Mouse (Mus musculus): ENCODE measurements around the gene Hist1h2ai. TPM values are rescaled to one million over a fixed set of nuclear protein-coding genes. Genes with fewer than 3 reads are reported as not detected.

Hist1h2ai gene
- polyA plus RNA-seq, 2 experiments from 2014 or later: 41.5 TPM; not detected in 1

DNA sequence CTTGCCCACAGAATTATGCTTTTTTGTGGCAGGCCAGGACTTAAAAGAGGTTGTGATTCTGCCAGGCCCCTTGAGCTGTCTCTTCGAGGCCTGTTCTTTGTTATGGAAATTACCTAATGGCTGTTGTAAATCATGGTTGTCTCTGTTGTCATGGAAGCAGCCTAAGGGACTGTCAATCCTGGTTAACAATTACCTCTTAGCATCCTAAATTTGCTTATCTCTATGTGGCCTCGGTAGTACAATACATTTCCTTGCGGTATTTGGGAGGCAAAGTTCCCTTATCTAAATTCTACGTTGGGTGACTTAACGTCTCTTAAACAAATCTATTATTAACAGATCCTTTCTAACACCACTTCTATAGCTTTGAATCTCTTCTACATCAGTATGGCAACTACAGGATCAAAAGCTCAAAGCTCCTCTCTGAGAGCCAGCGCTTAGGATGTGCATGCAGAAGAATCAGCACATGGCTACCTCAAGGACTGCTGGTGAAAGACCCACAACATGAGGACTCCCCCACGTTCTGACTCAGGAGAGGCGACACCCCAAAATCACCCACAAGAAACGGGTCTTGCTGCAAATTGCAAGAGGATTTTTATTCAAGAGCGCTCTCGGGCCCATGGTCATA, 11.8 kb downstream of the Hist1h2ai start:
- no peak for ATAC-seq

DNA sequence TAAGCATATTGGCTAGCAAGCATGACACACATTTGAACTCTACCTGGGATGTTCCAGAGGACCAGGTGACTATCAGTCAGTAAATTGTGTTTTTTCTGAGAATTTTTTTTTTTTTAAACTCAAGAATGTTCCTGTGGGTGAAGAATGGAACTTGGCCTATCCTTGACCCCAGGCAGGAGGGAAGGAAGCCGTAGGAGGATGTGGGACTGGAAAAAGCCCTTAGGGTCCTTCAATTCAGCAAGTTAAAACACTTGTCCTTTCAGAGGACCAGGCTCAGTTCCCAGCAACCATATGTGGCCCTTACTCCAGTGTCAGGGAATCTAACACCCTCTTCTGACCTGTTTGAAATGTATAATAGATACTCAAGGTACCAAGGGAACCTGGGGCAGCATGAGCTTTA, 13.3 kb downstream of the Hist1h2ai start:
- ATAC-seq: no peak

DNA sequence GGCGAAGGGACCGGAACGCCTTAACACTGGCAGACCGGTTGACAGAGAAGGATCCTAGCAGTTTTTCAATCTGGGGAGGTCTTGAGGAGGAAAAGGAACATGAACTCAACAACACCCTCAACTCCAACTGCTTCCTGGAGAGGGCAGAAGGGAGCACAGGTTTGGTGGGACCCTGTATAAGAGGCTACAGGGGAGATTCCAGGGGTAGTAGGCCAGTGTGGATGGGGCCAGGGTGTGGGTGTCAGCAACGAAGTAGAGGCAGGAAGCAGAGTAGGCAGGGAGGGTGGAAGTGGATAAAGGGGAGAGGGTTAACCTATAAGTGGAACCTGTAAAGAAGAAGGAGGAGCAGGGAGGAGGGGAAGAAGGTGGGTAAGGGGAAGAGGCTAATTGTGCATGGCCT, 17.2 kb downstream of the Hist1h2ai start:
- ATAC-seq: no peak

DNA sequence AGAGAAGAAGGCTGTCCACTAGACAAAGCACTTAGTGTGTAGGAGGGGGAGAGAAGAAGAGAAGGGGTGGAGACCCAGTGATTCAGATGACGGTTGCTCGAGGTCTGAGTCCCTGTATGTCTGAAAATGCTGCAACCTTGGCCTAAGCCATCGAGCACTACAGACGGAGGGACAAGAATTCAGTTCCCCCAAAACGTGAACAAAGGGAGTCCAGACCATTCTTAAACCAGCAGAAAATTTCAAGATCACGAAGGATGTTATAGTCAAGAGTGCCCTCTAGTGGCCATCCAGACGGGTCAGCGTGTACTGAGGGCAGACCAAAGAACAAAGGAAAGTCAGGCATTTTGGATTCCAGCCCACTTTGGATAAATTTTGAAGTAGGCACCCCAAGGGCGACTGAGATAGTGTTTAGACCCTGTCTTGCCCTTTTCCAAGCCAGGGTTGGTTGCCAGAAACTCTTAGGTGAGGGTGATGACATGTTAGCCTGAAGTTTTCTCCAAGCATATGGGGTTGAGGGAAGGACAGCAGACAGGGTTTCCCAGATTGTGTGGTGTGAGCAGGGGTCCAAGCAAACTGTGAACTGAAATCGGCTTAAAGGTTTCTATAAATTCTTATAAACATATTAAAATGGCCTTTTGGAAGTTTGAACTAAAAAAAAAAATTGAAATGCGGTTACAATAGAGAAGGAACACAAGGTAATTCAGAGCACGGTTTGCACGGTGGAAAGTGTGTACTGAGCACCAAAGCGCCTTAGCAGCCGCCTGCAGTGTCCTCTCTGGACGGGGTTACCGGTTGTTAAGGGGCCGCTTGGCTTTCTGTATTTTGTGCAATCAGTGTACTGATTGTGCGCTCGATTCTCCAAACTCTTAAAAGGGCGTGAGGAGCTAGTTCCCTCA, 18.0 kb downstream of the Hist1h2ai start:
- peak; percentile 56 for ATAC-seq

DNA sequence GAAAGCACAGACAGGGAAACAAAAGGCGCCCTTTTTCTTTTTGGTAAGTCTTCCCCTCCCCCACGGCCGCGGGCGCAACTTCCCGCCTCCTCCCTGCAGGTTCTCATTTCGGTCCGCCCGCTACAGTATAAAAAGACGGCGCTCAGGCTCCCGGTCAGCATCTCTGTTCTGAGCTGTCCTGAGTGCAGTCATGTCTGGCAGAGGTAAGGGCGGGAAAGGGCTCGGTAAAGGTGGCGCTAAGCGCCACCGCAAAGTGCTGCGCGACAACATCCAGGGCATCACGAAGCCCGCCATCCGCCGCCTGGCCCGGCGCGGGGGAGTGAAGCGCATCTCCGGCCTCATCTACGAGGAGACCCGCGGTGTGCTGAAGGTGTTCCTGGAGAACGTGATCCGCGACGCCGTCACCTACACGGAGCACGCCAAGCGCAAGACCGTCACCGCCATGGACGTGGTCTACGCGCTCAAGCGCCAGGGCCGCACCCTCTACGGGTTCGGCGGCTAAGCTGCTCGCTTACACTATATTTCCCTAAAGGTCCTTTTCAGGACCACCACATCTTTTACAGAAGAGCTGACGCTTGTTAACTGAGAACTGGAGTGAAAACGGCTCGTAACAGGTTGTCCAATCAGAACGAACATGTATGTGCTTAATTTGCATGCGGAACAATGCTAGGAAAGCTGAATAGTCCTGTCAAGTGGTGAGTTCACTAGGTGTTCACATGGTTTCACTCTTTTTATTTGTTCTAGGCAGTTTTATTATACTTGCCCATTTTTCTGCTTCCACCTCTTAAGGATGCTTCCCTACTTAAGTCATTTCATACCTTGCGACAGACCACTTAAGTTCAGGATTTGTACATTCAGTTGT, 18.9 kb downstream of the Hist1h2ai start, which contains the start of gene Hist1h4j:
Gene Hist1h4j, plus strand, starts transcription at position 159 of the 862 bp plus-strand sequence.
- peak; percentile 66 for ATAC-seq

DNA sequence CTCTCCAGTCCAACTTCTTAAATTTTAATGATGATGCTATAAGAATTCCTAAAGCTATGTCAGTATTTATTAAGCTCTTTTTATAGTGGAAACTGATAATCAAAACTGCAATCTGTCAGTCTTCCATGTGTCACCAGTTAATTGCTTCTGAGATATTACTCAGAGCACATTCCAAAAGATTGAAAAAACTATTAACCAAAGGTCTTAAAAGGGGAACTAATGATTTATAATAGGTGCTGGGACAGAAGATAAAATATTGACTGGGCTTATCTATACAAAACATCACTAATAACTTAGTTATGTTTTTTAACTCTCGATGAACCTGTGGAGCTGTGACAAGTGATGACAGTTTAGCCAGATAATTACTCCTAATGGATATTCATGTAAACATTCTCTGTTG, 28.8 kb downstream of the Hist1h2ai start:
- no peak for ATAC-seq

DNA sequence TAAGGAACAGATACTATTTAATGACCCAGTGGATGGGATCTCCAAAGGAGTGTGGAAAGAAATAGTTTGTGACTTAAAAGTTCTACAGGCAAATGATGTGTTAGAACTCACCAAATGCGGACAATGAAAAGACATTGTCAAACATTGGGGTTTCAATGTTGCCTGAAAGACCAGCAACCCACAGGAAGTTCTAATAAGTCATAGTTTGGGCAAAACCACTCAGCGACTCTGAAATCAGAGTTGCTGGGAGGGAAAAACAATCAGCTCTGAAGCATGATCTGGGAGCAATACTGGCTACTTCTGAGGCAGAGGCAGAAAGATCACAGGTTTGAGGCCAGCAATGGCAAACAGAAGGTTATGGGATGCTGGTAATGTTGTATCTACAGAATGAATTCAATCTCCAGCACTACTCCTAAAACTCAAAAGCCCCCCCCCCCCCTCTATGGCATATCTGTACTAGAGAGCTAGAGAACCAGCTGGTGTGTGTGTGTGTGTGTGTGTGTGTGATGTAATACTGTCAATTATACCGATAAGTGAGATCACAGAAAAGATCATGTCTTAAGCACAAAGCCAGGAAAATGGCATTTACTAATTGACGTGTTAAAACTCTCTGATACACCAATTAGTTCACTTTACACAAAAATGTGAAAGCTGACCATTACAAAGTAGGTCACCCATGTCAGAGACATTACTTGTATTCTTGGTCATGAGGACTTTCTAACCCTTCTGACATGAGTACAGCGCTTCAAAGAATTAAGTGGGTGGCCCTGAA, 33.4 kb downstream of the Hist1h2ai start:
- no peak for ATAC-seq

DNA sequence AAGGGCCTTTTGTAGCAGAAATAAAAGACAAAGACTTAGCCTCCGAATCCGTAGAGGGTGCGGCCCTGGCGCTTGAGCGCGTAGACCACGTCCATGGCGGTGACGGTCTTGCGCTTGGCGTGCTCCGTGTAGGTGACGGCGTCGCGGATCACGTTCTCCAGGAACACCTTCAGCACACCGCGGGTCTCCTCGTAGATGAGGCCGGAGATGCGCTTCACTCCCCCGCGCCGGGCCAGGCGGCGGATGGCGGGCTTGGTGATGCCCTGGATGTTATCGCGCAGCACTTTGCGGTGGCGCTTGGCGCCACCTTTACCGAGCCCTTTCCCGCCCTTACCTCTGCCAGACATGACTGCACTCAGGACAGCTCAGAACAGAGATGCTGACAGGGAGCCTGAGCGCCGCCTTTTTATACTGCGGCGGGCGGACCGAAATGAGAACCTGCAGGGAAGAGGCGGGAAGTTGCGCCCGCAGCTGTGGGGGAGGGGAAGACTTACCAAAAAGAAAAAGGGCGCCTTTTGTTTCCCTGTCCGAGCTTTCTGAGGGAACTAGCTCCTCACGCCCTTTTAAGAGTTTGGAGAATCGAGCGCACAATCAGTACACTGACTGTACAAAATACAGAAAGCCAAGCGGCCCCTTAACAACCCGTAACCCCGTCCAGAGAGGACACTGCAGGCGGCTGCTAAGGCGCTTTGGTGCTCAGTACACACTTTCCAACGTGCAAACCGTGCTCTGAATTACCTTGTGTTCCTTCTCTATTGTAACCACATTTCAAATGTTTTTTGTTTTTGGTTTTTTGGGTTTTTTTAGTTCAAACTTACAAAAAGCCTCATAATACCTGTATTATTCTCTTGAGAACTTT, 34.2 kb downstream of the Hist1h2ai start, which contains the start of gene Hist1h4k:
Gene Hist1h4k, minus strand, starts transcription at position 347 of the 859 bp plus-strand sequence.
- ATAC-seq: peak; percentile 52

DNA sequence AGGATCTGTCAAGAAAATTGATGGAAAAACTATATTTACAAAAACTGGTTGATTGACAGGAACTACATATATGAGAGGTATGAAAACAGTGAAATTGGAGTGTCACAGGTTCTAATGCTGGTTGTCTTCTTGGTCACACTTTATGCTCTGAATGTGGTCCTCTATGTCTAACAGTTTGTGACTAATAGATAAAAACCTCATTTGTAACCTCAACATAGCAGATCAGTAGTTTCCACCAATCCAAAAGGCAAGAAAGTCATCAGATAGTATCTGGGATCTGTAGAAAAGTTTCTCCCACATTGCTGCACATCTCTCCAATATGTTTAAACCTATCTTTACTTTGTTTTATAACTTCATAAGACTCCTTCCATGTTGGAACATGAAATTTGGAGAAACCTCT, 35.2 kb downstream of the Hist1h2ai start:
- no peak for ATAC-seq

DNA sequence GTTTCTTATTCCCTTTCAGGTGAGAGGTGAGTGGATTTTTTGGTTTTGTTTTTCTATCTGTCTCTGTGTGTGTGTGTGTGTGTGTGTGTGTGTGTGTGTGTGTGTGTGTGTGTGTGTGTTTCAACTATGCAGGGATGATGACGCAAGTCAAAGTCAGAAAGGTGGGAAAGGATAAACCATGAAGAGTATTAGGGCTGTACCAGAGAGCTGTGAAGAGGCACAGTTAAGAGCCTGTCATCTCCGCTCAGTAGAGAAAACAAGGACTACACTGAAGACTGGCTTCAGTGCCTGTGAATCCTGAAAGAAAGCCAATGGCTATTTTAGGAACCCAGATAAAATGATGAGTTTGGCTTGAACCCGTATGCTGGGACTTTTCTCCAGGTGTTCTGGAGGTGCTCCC, 35.6 kb downstream of the Hist1h2ai start:
- no peak for ATAC-seq

DNA sequence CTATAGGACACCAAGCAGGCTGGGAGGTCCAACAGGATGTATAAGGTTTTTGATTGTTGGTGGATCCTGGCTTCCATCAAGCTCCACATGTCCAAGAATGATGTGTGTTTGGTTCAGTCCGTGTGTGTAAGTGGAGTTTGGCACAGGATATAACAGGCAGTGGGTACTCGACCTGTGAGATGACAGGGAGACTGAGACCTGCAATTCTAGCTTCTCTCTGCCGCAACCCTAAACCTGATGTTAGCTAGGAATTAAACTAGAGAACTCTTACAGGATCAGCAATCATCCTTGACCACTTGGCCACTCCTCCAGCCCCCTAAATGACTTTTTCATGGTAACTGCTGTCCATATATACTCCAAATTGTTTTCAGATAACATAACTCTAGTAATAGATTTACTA, 36.1 kb downstream of the Hist1h2ai start:
- no peak for ATAC-seq

DNA sequence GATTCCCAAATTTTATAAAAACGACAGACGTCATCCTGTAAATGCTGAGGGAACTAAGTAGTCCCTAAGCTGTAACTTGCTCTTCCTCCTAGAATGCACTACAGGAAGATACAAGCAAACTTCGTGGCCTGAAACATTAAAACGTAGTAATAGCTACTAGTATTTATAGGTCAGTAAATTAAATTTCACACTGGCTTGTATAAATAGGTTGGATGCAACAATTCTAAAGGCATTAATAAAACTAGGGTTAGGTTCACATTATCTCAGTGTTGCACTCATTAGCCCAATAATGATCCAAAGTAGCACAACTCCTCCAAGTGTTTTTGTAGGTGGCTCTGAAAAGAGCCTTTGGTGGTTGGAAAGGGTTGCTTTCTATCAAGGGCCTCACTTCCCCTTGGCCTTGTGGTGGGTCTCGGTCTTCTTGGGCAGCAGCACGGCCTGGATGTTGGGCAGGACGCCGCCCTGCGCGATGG, 36.9 kb downstream of the Hist1h2ai start:
- ATAC-seq: no peak

DNA sequence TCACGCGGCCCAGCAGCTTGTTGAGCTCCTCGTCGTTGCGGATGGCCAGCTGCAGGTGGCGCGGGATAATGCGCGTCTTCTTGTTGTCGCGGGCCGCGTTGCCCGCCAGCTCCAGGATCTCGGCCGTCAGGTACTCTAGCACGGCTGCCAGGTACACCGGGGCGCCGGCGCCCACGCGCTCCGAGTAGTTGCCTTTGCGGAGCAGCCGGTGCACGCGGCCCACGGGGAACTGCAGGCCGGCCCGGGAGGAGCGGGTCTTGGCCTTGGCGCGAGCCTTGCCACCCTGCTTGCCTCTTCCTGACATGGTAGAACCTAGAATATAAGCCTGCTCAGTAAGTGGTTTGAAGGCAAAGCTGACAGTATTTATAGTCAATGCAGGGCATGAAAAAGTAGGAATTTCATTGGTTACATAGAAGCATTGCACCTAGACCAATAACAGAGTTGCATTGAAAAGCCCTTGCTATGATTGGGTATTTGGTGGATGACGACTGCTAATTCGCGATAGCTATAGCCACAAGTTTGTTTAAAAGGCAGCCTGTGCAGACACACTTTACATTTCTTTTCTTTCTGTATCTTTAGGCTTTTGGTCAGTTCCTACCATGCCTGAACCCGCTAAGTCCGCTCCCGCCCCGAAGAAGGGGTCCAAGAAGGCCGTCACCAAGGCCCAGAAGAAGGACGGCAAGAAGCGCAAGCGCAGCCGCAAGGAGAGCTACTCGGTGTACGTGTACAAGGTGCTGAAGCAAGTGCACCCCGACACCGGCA, 37.5 kb downstream of the Hist1h2ai start, which contains the start of the genes Hist1h2ak and Hist1h2bn:
Gene Hist1h2ak, minus strand, starts transcription at position 304 of the 762 bp plus-strand sequence.
Gene Hist1h2bn, plus strand, starts transcription at position 600 of the 762 bp plus-strand sequence.
- ATAC-seq: peak; percentile 90

DNA sequence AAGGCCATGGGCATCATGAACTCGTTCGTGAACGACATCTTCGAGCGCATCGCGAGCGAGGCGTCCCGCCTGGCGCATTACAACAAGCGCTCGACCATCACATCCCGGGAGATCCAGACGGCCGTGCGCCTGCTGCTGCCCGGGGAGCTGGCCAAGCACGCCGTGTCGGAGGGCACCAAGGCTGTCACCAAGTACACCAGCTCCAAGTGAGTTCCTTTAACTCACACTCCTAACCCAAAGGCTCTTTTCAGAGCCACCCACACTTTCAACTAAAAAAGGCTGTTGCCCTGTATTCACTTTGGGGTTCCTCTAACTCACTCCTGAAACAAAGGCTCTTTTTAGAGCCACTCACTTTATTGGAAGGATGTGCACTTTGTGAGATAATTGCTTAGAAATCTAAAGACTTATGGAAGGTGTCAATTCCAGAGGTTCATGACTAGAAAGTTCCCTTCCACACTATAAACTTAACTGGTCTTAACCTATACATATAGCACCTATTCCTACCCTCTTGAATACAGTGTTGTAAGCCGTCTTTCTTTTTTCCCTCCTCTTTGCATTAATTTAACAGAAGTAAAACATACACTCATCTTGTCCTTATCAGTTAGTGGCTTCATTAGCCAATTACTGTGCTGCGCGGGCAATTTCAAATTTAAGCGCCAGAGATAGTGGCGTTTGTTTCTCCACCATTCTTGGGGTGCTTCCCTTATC, 38.2 kb downstream of the Hist1h2ai start:
- peak; percentile 1 for ATAC-seq

DNA sequence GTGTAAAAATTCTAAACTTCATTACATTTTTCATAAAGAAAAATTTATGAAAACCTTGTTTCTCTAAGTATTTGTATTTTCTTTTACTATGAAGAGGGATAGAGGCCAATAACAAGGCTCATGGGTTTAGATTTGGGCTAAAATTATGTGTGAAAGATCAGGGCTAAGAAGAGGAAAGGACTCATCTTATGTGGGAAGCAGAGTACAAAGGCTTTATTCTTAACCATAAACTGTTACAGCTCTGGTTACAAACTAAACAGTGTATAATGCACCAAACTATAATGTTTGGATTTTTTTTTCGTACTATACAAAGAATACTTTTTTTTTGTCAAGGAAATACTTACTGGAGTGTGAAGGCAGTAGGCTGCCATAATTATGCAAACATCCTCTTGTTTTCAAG, 39.5 kb downstream of the Hist1h2ai start:
- no peak for ATAC-seq

All from CD4-positive, CD25-positive, alpha-beta regulatory T cell, adult 4 months (primary cell).